Mouse (Mus musculus) bone marrow macrophage, adult 2 months (primary cell): ENCODE measurements around the gene Tulp4.

Source experiments
- CTCF ChIP-seq: IDR thresholded peaks from 2 replicates; pipeline ENCODE4 v1.5.1; 2012; ENCODE audit warnings: low read depth, mild to moderate bottlenecking, low read length, moderate library complexity
- POLR2A ChIP-seq: IDR thresholded peaks from 2 replicates; pipeline ENCODE4 v1.6.1; 2012; ENCODE audit warnings: mild to moderate bottlenecking, low read depth, low read length, borderline replicate concordance

- no peak for TF ChIP-seq CTCF
- TF ChIP-seq POLR2A, result no peak
These were observed 66.9 kb downstream of the Tulp4 start for GRCm38 (mm10) chr17:6172926-6173690.
